Mouse (Mus musculus) cerebellum, adult 2 months (tissue): ENCODE measurements around the gene Dst. TPM values are rescaled to one million over a fixed set of nuclear protein-coding genes. Genes with fewer than 3 reads are reported as not detected.

Experiments
- DNase-seq, 2 experiments: peaks; one replicate each; pipeline ENCODE4 v3.0.0; 2021
- H3K27ac ChIP-seq: fragments of 200-500 bp; 2 replicates; pipeline ENCODE4 v1.5.1; 2012; ENCODE audit warnings: low read length, control low read depth, inconsistent platforms; ENCODE audit not compliant: insufficient read depth
- H3K27me3 ChIP-seq: fragments of 200-500 bp; 2 replicates; pipeline ENCODE4 v1.6.1; 2012; ENCODE audit warnings: inconsistent platforms, mild to moderate bottlenecking, low read length, moderate library complexity; ENCODE audit not compliant: control insufficient read depth, insufficient read depth
- H3K4me1 ChIP-seq: fragments of 200-500 bp; 2 replicates; pipeline ENCODE4 v1.6.1; 2011; ENCODE audit warnings: low read length; ENCODE audit not compliant: control insufficient read depth, insufficient read depth
- H3K4me3 ChIP-seq: fragments of 200-500 bp; replicated peaks from 2 replicates; pipeline ENCODE3; 2011; ENCODE audit warnings: mild to moderate bottlenecking, low read depth, low read length, control low read depth; ENCODE audit not compliant: insufficient read depth
- CTCF ChIP-seq: fragments of 200-500 bp; IDR thresholded peaks from 2 replicates; pipeline ENCODE4 v1.5.1; 2011; ENCODE audit warnings: low read depth, mild to moderate bottlenecking, control low read depth, low read length, moderate library complexity, borderline replicate concordance; ENCODE audit not compliant: insufficient read depth
- POLR2A ChIP-seq: fragments of 200-500 bp; IDR thresholded peaks from 2 replicates; pipeline ENCODE4 v1.6.1; 2011; ENCODE audit warnings: low read length, control low read depth, borderline replicate concordance; ENCODE audit not compliant: insufficient read depth
- WGBS: fragments of 180-500 bp; shearing (Covaris S2); methylation state at CpG from one replicate; pipeline ENCODE4 v1.1.7; 2018; 5-methylcytosine and 5-hydroxymethylcytosine counted together
- polyA plus RNA-seq: library from polyadenylated mRNA; depleted of rRNA; stranded (reverse); fragments of >200 nt; gene quantifications from 2 replicates; pipeline ENCODE4 v1.2.3, GENCODE M21; 2012

Dst gene
- polyA plus RNA-seq, 1 experiment: 148 TPM

GRCm38 (mm10) chr1:34033958-34034357 is 125.9 kb downstream of the Dst start:
- Histone ChIP-seq H3K27me3 (no peaks in the 10 kb centered on the region), H3K4me1 (peaks cover 20% of the 10 kb centered on the region), H3K27ac (no peak overlapping the region), H3K4me3 (no peak overlapping the region)
- TF ChIP-seq CTCF: no peak
- no peak for TF ChIP-seq POLR2A
- DNase-seq: peak; percentile 47 to 79
- WGBS: 38% methylated on average over 3 of the region's 3 CpGs

GRCm38 (mm10) chr1:34036111-34036510 is 128.1 kb downstream of the Dst start:
- Histone ChIP-seq H3K27me3 (no peaks in the 10 kb centered on the region), H3K27ac (no peak overlapping the region), H3K4me3 (no peak overlapping the region), H3K4me1 (peaks cover 14% of the 10 kb centered on the region)
- TF ChIP-seq POLR2A (no peak), CTCF (no peak)
- 75% methylated on average over 12 of the region's 12 CpGs for WGBS
- no peak for DNase-seq

GRCm38 (mm10) chr1:34038571-34038970 is 130.5 kb downstream of the Dst start:
- TF ChIP-seq CTCF (no peak), POLR2A (no peak)
- no peaks in the 10 kb centered on the region for H3K27me3 ChIP-seq
- no peak overlapping the region for H3K27ac ChIP-seq
- whole genome bisulfite sequencing: 95% methylated on average over 7 of the region's 7 CpGs
- H3K4me3 ChIP-seq: no peak overlapping the region
- H3K4me1 ChIP-seq: peaks cover 27% of the 10 kb centered on the region
- DNase-seq: no peak

GRCm38 (mm10) chr1:34040049-34040448 is 132.0 kb downstream of the Dst start:
- DNase-seq: no peak
- WGBS: 64% methylated on average over 3 of the region's 3 CpGs
- no peak overlapping the region for H3K4me3 ChIP-seq
- no peak overlapping the region for H3K27ac ChIP-seq
- TF ChIP-seq CTCF (no peak), POLR2A (no peak)
- no peaks in the 10 kb centered on the region for H3K27me3 ChIP-seq
- H3K4me1 ChIP-seq: peaks cover 23% of the 10 kb centered on the region

GRCm38 (mm10) chr1:34040901-34041721 is 133.1 kb downstream of the Dst start:
- TF ChIP-seq CTCF (no peak), POLR2A (no peak)
- 46% methylated on average over 8 of the region's 8 CpGs for WGBS
- Histone ChIP-seq H3K27me3 (no peaks in the 10 kb centered on the region), H3K27ac (no peak overlapping the region), H3K4me3 (no peak overlapping the region), H3K4me1 (peaks cover 18% of the 10 kb centered on the region)
- DNase-seq: no peak

GRCm38 (mm10) chr1:34042299-34042698 is 134.3 kb downstream of the Dst start:
- 13% methylated on average over 3 of the region's 3 CpGs for WGBS
- peak in 1 of 2 experiments; percentile 59 for DNase-seq
- Histone ChIP-seq H3K4me1 (peaks cover 18% of the 10 kb centered on the region; the same call in 1 of the 2 replicates), H3K27me3 (no peaks in the 10 kb centered on the region), H3K4me3 (no peak overlapping the region), H3K27ac (no peak overlapping the region)
- TF ChIP-seq CTCF (no peak), POLR2A (no peak)

- Histone ChIP-seq H3K4me3 (no peak overlapping the region), H3K27ac (no peak overlapping the region), H3K27me3 (no peaks in the 10 kb centered on the region), H3K4me1 (peaks cover 22% of the 10 kb centered on the region; the same call in 1 of the 2 replicates)
- no peak for DNase-seq
- TF ChIP-seq CTCF (no peak), POLR2A (no peak)
- 72% methylated on average over 8 of the region's 8 CpGs for WGBS
Measured at GRCm38 (mm10) chr1:34043327-34043726, 135.3 kb downstream of the Dst start.
